ENCODE assay signal across 8 mouse cellular contexts in the genomic region with DNA sequence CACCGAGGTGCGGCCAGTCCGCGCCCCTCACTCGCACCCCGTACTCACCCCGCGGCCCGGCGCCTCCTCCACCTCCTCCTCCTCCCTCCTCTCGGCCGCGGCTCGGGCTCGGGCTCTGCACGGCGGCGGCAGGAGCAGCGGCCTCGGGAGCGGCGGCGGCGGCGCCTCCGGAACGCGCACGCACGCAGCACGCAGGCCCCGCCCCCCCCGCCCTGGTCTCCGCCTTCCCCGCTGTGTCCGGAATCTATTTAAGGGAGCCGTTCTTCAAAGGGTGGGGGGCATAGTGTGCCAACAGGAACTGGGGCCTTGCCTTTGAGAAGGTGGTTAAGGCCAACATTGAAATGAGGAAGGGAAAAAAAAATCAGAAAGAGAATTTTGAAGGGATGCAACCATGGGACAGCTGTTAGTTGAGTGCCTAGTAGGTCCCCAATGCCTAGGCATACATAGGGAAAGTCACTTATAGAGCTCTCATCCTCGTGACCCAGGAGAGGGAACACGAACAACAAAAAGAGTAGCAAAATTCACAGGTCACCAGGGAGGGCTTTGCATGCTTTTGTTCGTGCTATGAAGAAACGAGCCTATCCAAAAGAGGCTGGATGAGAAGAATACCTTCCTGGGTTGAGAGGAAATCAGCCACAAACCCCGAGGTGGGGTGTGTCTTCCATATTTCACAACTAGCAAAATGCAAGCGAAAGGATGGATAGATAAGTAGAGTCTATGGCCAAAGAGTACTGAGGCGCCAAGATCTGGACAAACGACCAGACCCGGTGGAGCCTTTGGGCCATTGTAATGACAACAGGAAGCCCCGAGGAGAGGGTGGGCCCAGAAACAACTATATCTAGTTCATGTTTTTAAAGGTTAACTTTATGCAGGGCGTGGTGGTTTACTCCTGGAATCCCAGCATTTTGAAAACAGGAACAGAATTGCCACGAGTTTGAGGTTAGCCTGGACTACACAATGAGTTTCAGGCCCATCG. TPM values are rescaled to one million over a fixed set of nuclear protein-coding genes. Genes with fewer than 3 reads are reported as not detected.
A peak's percentile ranks its signal among the peaks of the same experiment; 100 is the strongest.
DNase-seq lines count a peak whose midpoint lies in the region; ATAC-seq and TF ChIP-seq lines count a peak whose summit lies in the region.

A gene (minus strand): TSS at position 146 of the 976 bp plus-strand sequence.

- TF ChIP-seq POLR2A in cortical plate, adult 2 months (IDR thresholded peaks at IDR 0.05; ENCODE audit: extremely low read depth, insufficient read depth, low read length), result no peak

- peak within 1 kb of the TSS; percentile 98 for H3K4me3 ChIP-seq in cortical plate, adult 2 months (ENCODE audit: insufficient read depth, low read length)

- intact Hi-C loops in left cerebral cortex, postnatal 10 days (cut with DNase I), result loop anchor here (10.0 kb wide), 1 partner anchor 93 kb away; no protein-coding TSS in a partner anchor

- DNase-seq in ZHBTc4 (ENCODE audit: low read depth, low spot score), result peak; percentile 87
- peak; percentile 80 for DNase-seq in gastrocnemius, postnatal 10 days
- peak; percentile 31 for DNase-seq in hindlimb bud, embryonic 11.5 days (ENCODE audit: extremely low spot score, low read depth, low spot score)
- DNase-seq in left cerebral cortex, postnatal 10 days (ENCODE audit: extremely low spot score in 1 of 2, low spot score in 2 of 2), result peak; percentile 48 to 89
- DNase-seq in right cerebral cortex, postnatal 14 days, result peak; percentile 75
- peak; percentile 68 for DNase-seq in urinary bladder, postnatal 25 days (ENCODE audit: low spot score)

- TF ChIP-seq CTCF in cortical plate, adult 2 months (IDR thresholded peaks at IDR 0.05; ENCODE audit: extremely low read depth, insufficient read depth, low read length), result no peak

- H3K27ac ChIP-seq in cortical plate, adult 2 months (ENCODE audit: insufficient read depth, low read length), result peak within 1 kb of the TSS; percentile 87

- peak; percentile 53 for ATAC-seq in megakaryocyte progenitor cell, adult 5-6 weeks (replicated peaks; ENCODE audit: poor library complexity)

- H3K4me1 ChIP-seq in cortical plate, adult 2 months (ENCODE audit: control insufficient read depth, insufficient read depth, low read length), result peaks cover 5% of the 10 kb centered on the region; the same call in 1 of the 2 replicates

RNA-seq across cellular contexts. Expression of the gene that starts here (rescaled TPM):
- polyA plus RNA-seq in cortical plate, adult 2 months (2012; rRNA removed), result 50.0 and 51.0 TPM in 2 replicates
- 100 to 1,000 TPM; 126 to 130 TPM for total RNA-seq in gastrocnemius, postnatal 10 days (2021)
- total RNA-seq in left cerebral cortex, postnatal 10 days (2021), result 10 to 100 TPM; 75.7 to 86.0 TPM
- total RNA-seq in megakaryocyte progenitor cell, adult 5-6 weeks (2015), result 151 and 181 TPM in 2 replicates
- total RNA-seq in megakaryocyte progenitor cell, adult 5-6 weeks (2017), result 128 and 136 TPM in 2 replicates

Comparison
In these comparisons a context has a peak if more than half of its experiments do, and no peak if none do; other contexts are left out.
1. Peak in every context shown above with its lines: DNase-seq, ATAC-seq, H3K4me3 ChIP-seq and H3K27ac ChIP-seq.
2. DNase-seq: peak in every context shown above with its lines; median percentile 87 in ZHBTc4; 80 in gastrocnemius, postnatal 10 days; 75 in right cerebral cortex, postnatal 14 days; 68 in left cerebral cortex, postnatal 10 days; 68 in urinary bladder, postnatal 25 days; 31 in hindlimb bud, embryonic 11.5 days.